Mouse (Mus musculus) ES-E14 (cell line): ENCODE measurements around the gene Pstk.

Experiments
- CHD2 ChIP-seq: IDR thresholded peaks from 2 replicates; pipeline ENCODE4 v1.6.1; 2014; ENCODE audit warnings: mild to moderate bottlenecking, low read depth, low read length, inconsistent platforms
- HCFC1 ChIP-seq: IDR thresholded peaks from 2 replicates; pipeline ENCODE4 v1.6.1; 2012; ENCODE audit warnings: low read length, inconsistent platforms, borderline replicate concordance; ENCODE audit not compliant: insufficient read depth
- MAFK ChIP-seq: IDR thresholded peaks from 2 replicates; pipeline ENCODE4 v1.6.1; 2014; ENCODE audit warnings: mild to moderate bottlenecking, low read depth, low read length, inconsistent platforms; ENCODE audit not compliant: insufficient read depth
- ZC3H11A ChIP-seq: IDR thresholded peaks from 2 replicates; pipeline ENCODE4 v1.6.1; 2012; ENCODE audit warnings: low read depth, mild to moderate bottlenecking, inconsistent platforms, low read length, borderline replicate concordance
- ZNF384 ChIP-seq: IDR thresholded peaks from 2 replicates; pipeline ENCODE4 v1.6.1; 2012; ENCODE audit warnings: low read depth, low read length, inconsistent platforms

DNA sequence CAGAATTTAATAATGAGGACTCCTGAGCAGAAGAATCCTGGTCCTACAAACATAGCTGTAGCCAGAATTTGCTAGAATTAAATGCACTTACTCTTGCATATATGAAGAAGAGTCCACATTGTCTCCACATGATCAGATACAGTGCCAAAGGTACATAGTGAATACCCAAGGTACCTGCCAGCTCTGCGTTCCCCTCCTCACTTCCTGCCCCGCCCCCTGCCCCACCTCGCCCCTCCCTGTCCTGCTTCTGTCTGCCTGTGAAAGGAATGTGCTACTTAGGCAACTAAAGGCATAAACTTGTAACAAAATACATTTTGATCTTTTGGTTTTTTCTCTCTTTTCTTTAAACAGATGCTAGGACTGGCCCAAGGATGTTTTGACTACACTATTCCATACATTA lies 66.1 kb downstream of the Pstk start:
- no peak for TF ChIP-seq ZC3H11A
- TF ChIP-seq HCFC1 = no peak
- TF ChIP-seq CHD2 = no peak
- no peak for TF ChIP-seq ZNF384
- no peak for TF ChIP-seq MAFK
